Mouse (Mus musculus) c-Kit-positive CD71-negative TER-119-negative erythroid progenitor cells, embryonic 14.5 days (primary cell): Measurements from ENCODE around the gene Fgb.

Experiments
- DNase-seq: peaks from one replicate; pipeline ENCODE4 v3.0.0-alpha.2; 2013; ENCODE audit warnings: low read depth

Gene Fgb

DNA sequence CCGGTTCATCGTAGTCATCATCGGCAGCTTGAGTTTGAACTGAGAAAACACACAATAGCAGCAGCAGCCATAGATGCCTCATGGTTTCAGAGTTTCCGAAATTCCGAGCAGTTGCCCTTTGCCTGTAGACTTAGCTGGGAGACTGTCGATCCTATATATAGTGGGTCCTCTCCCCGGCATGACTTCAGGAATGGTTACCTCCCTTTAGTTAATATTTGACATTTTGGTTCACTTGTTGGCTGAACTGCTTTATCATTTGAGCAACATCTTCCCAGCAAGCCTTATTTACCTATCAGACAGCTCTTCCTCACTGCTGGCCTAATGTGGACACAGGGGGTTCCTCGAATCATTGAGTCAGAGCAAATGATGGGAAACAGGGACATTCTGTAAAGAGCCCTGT is at the start of gene Fgb:
TSS of gene Fgb (minus strand) at position 184 of the 400 bp plus-strand sequence.
- no peak for DNase-seq

DNA sequence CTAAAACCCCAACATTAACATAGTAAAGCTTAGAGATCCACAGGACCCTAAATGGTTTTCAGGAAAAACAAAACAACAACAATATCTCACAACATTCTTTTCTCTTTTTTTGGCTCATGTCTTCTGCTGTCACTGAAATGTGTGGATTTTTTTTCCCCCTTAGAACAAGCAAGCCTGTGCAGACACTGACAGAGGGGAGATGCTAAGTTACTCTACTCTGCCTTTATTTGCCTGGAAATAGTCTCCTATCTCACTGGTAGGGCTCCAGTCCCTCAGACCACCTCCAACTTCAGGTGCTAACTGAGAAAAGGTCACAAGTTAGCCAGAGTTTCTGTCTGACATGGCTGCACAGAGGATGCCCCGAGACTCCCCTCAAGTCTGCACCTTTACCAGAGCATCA is 49.5 kb upstream of the Fgb start:
- DNase-seq, result no peak

DNA sequence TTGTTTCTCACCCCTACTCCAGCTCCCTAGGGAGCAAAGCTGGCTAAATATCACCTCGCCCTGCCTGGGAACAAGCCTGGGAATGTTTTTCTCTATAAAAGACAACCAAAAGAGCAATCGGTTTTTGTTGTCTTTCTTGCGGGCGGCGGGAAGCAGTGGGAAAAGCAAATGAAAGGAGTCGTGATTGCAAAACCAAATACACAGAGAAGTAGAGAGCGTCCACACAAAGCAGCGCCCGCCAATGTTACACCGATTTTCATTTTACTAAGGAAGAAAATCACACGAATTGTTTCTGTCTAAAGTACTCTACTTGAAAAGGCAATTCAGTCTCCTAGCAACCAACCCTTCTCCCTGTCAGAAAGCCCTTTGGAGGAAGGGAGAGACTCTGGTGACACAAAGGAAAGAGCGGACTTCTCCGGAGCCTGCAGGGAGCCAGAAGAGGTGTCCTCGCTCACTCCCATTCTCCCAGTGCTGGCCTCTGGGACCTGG is 48.9 kb upstream of the Fgb start:
- no peak for DNase-seq

DNA sequence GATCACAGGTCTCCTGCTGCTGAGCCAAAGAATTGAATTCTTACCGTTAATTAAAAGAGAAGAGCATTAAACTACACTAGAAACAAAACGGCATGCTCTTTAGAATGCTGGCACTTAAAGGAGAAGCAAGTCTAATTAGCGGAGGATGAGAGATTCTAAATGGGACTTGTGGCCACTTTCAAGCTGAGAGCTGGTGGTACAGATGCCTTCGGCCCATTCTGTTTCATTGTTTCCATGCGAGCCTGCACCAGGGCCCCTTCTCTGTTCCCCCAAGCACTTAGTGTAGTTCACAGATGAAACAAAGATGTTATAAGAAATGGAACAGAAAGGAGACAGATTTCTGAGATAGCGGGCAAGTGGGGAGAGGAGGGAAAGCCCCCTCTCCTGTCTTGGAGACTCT is 47.9 kb upstream of the Fgb start:
- no peak for DNase-seq

DNA sequence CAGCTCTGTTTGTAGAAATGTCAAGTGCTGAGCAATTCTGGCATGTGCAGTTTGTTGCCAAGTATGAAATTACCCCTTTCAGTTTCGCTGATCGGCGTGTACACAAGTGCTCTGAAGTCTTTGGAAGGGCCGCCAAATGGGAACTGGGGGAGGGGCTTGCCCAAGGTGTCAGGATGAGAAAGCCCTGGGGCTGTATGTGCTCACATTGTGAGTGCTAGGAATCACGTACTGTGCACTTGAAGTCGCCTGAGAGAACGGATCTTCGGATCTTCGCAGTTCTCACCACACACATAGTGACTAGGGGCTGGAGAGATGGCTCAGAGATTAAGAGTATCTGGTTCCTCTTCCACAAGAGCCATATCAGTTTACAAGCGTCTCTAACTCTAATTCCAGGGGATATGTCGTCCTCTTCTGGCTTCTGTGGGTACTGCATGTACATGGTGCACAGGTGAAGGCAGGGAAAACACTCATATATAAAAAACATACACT is 30.9 kb upstream of the Fgb start:
- peak; percentile 62 for DNase-seq

DNA sequence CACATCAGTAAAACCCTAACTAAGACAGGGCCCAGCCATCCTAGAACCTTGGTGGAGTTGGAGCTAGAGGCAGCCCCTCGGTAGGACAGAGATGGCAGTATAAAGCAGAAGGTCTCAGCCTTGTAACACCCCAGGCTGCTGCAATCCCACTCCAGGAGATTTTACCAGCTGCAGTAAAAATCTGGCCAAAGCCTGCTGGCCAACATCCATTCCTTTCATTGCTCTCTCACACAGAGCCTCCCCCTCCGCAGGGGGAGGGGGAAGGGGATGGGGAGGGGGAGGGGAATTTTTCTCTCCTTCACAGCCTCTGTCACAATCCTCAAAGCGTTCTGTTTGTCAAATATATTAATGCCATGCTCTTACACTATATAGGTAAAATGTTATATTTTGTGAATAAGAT is 26.9 kb upstream of the Fgb start:
- DNase-seq, result no peak

DNA sequence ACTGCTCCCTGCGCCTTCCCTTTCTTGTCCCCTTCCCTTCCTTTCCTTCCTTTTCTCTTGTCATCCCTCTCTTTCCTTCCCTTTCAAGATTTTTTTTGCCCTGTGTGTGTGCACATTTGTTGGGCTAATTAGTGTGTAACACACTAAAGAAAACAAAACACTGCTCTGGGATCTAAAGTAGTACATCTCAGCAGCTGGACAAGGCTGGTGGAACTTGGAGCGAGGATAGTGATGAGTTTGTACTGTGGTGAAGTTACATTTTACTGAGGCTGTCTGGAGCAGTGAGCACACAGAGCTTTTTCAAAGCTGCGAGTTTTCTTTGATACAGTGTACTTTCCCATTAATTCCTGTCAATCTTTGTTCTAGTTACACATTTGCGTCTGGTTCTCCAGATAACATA is 20.6 kb upstream of the Fgb start:
- no peak for DNase-seq

DNA sequence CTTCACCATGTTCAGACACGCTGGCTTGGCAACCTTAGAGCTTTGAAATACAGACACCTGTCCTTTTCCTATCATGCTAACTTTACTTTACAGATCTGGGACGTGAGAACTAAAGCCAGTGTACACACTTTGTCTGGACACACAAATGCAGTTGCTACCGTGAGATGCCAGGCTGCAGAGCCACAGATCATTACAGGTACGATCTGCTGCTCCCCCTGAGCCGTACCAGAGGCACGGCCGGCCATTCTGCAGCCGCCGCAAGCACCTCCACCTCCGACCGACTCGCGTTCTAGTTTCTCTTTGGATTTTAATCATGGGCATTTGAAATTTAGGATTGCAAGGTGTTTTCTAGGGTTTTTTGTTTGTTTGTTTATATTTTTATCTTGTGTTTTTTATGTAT is 19.2 kb upstream of the Fgb start:
- DNase-seq, result no peak

DNA sequence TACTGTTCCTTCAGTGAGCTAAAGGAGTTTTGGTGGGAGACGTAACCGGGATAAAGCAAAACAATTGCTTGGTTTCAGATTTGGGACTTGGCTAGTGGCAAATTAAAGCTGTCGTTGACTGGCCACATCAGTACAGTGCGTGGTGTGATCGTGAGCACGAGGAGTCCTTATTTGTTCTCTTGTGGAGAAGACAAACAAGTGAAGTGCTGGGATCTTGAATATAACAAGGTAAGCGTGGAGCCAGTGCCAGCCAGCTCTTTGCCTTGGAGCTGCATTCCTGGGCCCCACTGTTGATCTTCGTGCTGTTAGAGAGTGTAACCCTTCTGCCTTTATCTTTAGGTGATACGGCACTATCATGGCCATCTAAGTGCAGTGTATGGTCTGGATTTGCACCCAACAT is 18.3 kb upstream of the Fgb start:
- DNase-seq, result no peak

DNA sequence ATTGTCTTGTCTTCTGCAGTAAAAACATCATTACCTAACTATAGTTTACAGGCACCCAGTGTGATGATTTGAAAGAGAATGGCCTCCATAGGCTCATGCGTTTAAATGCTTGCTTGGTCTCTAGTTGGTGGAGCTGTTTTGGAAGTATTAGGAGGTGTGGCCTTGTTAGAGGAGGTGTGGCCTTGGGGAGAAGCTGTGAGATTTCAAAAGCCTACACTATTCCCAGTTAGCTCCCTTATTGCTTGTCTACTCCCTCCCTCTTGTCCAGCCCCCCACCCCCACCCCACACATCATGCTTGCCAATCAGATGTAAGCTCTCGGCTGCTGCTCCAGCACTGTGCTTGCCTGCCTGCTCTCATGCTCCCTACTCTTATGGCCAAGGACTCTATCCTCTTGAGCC is 7.4 kb upstream of the Fgb start:
- no peak for DNase-seq

DNA sequence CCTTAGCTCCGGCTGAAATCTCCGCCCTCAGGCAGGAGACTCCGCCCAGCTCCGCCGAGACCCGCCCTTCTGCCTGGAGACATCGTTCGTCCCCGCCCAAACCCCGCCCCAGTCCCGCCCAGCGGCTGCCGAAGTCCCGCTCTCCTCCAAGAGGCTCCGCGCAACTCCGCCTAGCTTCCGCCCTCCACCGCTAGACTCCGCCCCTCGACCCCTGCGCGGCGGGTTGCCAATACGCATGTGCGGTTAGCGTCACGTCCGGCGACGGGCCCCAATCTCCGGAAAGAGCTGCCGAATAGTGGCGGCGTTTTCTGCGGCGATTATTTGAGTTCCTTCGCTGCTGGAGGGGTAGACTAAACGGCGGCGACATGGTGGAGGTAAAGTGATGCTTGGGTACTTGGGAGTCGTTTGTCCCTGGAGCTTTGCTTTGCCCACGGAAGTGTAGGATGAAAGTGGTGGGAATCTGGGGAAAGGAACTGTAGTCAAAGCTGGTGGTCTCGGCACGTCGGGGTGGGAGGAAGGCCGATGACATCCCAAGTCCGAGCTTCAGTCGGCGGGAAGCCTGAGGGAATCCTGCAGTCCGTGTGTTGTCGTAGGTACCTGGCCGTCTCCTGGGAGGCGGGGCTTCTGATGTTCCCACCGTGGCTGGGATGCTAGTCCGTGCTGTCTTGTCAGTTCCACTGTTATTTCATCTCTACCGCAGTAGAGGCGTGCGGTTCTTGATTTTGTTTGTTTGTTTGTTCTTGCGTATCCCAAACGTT is 5.8 kb upstream of the Fgb start, which contains the start of gene Plrg1:
TSS of gene Plrg1 (plus strand) at position 242 of the 758 bp plus-strand sequence.
- peak; percentile 92 for DNase-seq

DNA sequence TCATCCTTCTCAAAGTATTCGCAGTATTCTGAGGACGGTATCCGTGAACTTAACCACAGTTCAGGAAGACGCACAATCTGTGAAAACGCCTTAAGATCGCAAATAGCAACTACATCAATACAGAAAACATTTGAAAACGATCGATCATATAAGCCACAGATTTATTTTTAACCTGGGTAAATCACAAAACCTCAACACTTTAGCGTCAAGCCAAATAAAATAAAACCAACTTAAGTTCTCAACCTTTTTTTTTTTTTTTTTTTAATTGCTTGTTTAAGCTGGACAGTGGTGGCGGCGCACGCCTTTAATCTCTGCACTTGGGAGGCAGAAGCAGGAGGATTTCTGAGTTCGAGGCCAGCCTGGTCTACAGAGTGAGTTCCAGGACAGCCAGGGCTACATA is 5.1 kb upstream of the Fgb start:
- peak; percentile 2 for DNase-seq

DNA sequence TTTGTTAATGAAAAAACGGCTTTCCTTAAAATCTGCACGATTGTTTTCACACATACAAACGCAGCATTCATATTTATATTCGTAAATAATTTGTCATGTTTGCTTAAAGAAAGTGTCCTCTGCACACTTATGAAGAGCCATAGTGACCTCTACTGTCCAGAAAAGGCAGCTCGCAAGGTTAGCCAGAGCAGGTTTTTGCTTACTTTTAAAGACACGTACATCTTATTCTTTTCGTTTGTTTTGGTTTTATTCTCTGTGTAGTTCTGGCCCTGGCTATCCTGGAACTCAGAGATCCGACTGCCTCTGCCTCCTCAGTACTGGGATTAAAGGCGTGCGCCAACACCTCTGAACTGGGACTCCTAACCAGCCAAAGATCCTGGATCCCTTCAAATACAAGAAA is 4.1 kb upstream of the Fgb start:
- peak; percentile 26 for DNase-seq

DNA sequence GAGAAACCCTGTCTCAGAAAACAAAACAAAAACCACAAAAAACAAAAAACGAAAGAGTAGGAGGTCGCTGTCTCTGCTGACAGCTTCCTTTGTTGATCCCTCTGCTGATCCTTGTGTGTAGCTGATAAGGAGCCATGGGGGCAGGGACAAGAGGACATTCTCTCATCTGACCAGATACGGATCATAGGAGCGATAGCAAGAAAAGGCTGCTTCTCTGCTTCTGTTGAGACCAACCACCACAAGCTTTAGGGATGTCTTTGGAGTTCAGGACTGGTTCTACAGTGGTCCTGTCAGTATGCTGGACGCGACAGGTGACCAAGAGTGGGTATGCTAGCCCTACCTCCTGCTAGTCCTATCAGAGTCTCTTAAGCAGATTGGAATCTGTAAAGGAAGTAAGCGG is 3.5 kb upstream of the Fgb start:
- no peak for DNase-seq

DNA sequence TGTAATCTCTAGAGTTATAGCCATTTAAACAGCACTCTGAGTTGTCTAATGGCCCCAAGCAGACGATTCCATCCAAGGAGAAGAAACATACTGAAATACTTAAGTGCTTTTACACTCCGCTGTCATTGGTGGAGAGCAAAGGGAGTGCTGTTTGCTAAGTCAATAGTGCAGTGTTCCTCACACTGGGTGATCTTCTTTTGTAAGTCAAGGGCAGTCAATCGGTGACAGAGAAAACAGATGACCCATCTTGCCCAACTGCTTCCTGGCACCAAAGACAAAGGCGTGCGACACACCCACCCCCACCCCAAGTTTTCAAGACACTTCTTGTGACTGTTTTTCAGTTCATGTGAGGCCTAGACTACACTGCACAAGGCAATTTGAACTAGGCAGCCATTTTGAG is 2.4 kb upstream of the Fgb start:
- DNase-seq, result no peak

DNA sequence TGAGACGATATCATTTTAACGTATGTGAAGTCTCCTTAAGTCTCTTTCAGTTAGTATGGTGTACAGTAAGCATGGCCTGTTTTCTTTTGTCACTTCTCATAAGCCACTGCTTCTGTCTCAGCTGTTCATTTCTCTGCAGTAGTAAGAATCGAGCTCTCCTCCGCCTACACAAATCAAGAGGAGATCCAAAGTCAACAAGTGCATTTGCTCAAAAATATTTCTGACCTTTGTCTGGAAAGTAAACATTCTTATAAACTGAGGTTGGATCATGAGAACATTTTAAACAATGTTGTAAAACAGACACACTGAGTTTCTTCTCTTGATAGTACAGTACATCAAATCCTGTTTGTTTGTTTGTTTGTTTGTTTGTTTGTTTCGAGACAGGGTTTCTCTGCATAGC is 998 bp upstream of the Fgb start:
- no peak for DNase-seq

DNA sequence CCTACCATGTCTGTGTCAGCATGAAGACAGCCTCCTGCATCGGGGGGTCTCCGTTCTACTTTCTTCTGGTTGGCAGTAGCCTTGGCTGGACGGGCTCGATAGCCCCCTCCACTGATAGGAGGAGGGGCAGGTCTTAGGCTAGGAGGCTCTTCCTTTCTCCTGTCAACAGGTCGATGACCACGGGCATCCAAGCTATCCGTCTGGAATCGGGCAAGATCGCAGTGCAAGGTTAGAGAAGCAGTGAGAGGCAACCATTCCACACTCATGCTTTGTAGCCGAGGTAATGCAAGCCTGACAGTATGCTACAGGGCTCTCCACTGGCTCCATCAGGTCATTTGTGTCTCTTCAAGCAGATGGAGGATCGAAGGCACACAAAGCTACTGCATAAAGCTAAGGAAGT is 3.0 kb downstream of the Fgb start:
- DNase-seq, result no peak

DNA sequence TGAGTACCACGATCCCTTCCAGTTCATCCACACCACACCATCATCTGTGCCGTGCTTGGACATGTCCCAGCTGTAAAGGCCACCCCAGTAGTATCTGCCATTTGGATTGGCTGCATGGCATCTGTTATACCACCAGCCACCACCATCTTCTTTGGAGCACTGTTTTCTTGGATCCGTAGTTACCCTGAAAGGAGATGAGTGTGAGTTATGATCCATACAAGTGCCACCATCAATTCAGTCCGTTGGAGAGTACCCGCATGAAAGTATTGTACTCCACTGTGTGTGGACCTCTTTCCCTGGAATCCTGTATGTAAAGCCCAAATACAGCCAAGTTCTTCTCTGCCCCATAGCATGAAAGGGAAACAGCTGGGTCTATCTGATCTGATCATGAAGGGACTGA is 7.2 kb downstream of the Fgb start:
- DNase-seq, result no peak

DNA sequence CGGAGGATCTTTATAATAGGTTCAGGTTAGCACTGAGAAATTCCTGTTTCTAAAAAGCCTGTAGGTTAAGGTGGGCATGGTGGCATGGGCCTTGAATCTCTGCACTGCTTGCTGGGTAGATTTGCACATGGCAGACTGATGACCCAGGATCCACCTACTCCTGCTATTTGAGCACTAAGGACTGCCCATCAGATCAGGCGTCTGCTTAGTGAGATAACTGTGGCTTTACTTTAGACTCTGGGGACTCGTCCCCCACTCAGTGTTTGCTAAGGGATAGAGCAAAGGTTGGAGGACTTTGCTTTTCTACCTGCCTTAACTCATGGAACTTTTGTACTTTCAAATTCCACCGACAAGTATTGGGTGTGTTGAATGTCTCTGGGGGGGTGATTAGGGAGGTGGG is 10.0 kb downstream of the Fgb start:
- no peak for DNase-seq

DNA sequence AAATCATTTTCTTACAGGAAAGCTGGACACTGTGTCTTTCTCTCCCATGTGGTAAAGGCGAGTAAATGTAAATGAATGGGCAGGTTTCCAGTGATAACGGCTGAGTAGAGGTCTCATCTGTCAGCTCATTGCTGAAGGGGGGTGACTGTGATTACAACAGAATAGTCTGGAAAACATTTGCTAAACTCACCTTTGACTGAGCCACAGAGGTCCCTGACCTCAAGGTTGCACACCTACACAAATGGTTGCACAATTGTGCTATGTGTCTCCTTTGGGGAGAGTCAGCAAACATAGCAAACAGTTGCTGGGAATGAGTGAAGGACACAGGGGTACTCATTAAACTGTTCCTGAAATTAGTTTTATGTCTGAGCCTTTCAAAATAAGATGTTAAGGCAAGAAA is 10.8 kb downstream of the Fgb start:
- no peak for DNase-seq

DNA sequence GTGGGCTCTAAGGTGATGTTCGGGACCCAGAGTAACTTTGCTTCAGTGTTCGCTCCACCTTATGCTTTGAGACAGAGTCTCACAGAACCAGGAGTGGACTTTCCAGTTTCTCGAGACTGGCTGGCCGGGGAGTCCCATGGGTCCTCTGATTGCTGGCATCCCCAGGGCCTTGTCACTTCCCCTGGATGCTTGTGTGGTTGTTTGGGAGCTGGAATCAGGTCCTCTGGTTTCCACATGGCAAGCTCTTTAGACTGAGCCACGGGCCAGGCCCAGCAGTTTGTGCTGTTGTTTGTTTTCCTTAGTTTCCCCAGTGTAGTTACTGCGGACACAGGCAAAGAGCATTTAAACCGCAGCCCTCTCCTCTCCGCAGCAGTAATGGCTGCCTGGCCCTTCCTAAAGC is 15.9 kb downstream of the Fgb start:
- no peak for DNase-seq

DNA sequence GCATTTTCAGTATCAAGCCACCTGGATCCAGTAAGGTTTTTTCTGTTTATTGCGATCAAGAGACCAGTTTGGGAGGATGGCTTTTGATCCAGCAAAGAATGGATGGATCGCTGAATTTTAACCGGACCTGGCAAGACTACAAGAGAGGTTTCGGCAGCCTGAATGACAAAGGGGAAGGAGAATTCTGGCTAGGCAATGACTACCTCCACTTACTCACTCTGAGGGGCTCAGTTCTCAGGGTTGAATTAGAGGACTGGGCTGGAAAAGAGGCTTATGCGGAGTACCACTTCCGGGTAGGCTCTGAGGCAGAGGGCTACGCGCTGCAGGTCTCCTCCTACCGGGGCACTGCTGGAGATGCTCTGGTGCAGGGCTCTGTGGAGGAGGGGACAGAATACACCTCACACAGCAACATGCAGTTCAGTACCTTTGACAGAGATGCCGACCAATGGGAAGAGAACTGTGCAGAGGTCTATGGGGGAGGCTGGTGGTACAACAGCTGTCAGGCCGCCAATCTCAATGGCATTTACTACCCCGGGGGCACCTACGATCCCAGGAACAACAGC is 16.8 kb downstream of the Fgb start:
- no peak for DNase-seq

DNA sequence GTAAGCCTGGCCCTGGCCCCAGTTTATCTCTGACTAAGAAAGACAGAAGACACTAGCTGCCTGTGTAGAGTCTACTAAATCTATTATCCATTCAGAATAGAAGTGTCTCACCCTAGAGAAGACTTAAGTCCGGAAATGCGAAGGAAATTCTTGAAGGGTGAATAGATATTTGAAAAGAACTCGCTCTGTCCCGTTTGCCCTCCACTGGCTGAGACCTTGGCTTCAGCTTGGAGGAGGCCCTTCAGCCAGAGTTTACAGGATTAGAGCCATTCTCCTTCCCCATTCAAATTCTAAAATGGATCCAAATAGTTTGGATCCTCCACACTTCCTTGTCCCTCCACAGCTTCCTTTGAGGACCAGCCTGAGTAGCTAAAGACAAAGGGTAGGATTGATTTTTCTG is 19.3 kb downstream of the Fgb start:
- no peak for DNase-seq
